Mouse (Mus musculus): ENCODE measurements at regions not wholly inside any gene's neighbourhood (a gene's known extent, or its start where the extent isn't known, plus 50 kb on each side); places are given as distances from the start of the nearest gene placed in this dataset.

GRCm38 (mm10) chr14:81037635-81038034 lies 1053.8 kb downstream of the Olfm4 start:
- Histone ChIP-seq H3K4me3 (no peak overlapping the region), H3K36me3 (no peaks in the 10 kb centered on the region)

GRCm38 (mm10) chr14:81038045-81038444 lies 1054.2 kb downstream of the Olfm4 start:
- H3K27ac ChIP-seq: no peak overlapping the region
- no peak for ATAC-seq (ENCODE audit: low FRiP score, low read depth)
- 87% methylated on average over 3 of the region's 3 CpGs for WGBS

More at GRCm38 (mm10) chr14:81037635-81038034, 1053.8 kb downstream of the Olfm4 start:
- Histone ChIP-seq H3K4me2 (replicated peaks) (no peak overlapping the region), H3K9ac (no peak overlapping the region), H3K9me3 (no peaks in the 10 kb centered on the region), H3K27ac (no peak overlapping the region), H3K4me1 (no peaks in the 10 kb centered on the region), H3K27me3 (replicated peaks) (no peaks in the 10 kb centered on the region)
- WGBS: 67% methylated on average over 2 of the region's 2 CpGs
- no peak for ATAC-seq (ENCODE audit: low FRiP score, low read depth)

More at GRCm38 (mm10) chr14:81038045-81038444, 1054.2 kb downstream of the Olfm4 start:
- Histone ChIP-seq H3K9ac (no peak overlapping the region), H3K4me3 (no peak overlapping the region), H3K36me3 (no peaks in the 10 kb centered on the region), H3K9me3 (no peaks in the 10 kb centered on the region), H3K4me1 (no peaks in the 10 kb centered on the region), H3K4me2 (replicated peaks) (no peak overlapping the region), H3K27me3 (replicated peaks) (no peaks in the 10 kb centered on the region)
